Mouse (Mus musculus): Measurements from ENCODE around the gene Rac1.
A peak's percentile ranks its signal among the peaks of the same experiment; 100 is the strongest.

- no peak for TF ChIP-seq CTCF (IDR thresholded peaks at IDR 0.05; ENCODE audit: low read depth)
- peak; percentile 82 for TF ChIP-seq EP300 (IDR thresholded peaks at IDR 0.05; ENCODE audit: low read depth)
Measured at GRCm38 (mm10) chr5:143561544-143562185, 33.8 kb upstream of the Rac1 start.
